Mouse (Mus musculus) hindbrain, postnatal 0 days (tissue): ENCODE data around the gene Slc25a36. TPM values are rescaled to one million over a fixed set of nuclear protein-coding genes. Genes with fewer than 3 reads are reported as not detected.

ENCODE experiments used
- ATAC-seq: fragments of 200-750 bp; cut with Nextera tagmentation; 2 replicates; pipeline ENCODE4 v1.8.0; 2017; ENCODE audit warnings: mild to moderate bottlenecking, moderate TSS enrichment, moderate library complexity
- DNase-seq: peaks from one replicate; pipeline ENCODE4 v3.0.0-alpha.2; 2015; ENCODE audit warnings: low spot score
- H3K27ac ChIP-seq: fragments of 300-500 bp; sonication (generic); 2 replicates; pipeline ENCODE4 v1.5.1; 2014; ENCODE audit warnings: mild to moderate bottlenecking
- H3K27me3 ChIP-seq: fragments of 300-500 bp; sonication (generic); 2 replicates; pipeline ENCODE4 v1.6.1; 2014; ENCODE audit warnings: low read length, mixed read lengths; ENCODE audit not compliant: insufficient read depth
- H3K36me3 ChIP-seq: fragments of 300-500 bp; sonication (generic); 2 replicates; pipeline ENCODE4 v1.6.1; 2014; ENCODE audit warnings: low read length, mixed read lengths; ENCODE audit not compliant: insufficient read depth
- H3K4me1 ChIP-seq: fragments of 300-500 bp; sonication (generic); 2 replicates; pipeline ENCODE4 v1.6.1; 2014; ENCODE audit warnings: antibody characterized with exemption, low read length, mixed read lengths; ENCODE audit not compliant: insufficient read depth
- H3K4me2 ChIP-seq: fragments of 300-500 bp; sonication (generic); 2 replicates; pipeline ENCODE4 v1.6.1; 2014; ENCODE audit warnings: low read depth, mild to moderate bottlenecking, low read length, moderate library complexity, mixed read lengths
- H3K4me3 ChIP-seq: fragments of 300-500 bp; sonication (generic); 2 replicates; pipeline ENCODE4 v1.5.1; 2014; ENCODE audit warnings: low read length
- H3K9ac ChIP-seq: fragments of 300-500 bp; sonication (generic); replicated peaks from 2 replicates; pipeline ENCODE4 v1.6.1; 2014; ENCODE audit warnings: mild to moderate bottlenecking, low read length, moderate library complexity, mixed read lengths
- H3K9me3 ChIP-seq: fragments of 300-500 bp; sonication (generic); 2 replicates; pipeline ENCODE4 v1.6.1; 2016; ENCODE audit warnings: low read length, mixed read lengths
- CTCF ChIP-seq: IDR thresholded peaks from 2 replicates; pipeline ENCODE4 v1.5.1; 2016; ENCODE audit warnings: antibody characterized with exemption, control low read depth, low read depth
- WGBS: fragments of 180-500 bp; shearing (Covaris S2); extraction: QIAGEN DNeasy Blood & Tissue Kit; methylation state at CpG from one replicate; pipeline ENCODE4 v1.1.7; 2014; 5-methylcytosine and 5-hydroxymethylcytosine counted together
- polyA plus RNA-seq: library from polyadenylated mRNA; unstranded; fragments of >200 nt; fragmentation: Nextera tagmentation; extraction: Ambion mirVana; gene quantifications from 2 replicates; pipeline ENCODE4 v1.2.1, GENCODE M21; 2015
- total RNA-seq: library from RNA; depleted of rRNA; stranded (reverse); fragments of >200 nt; gene quantifications from 2 replicates; pipeline ENCODE4 v1.2.3, GENCODE M21; 2014; rRNA removed

Gene Slc25a36
- total and polyA plus RNA-seq, 2 experiments from 2014 or later = 68.8 to 97.4 TPM

DNA sequence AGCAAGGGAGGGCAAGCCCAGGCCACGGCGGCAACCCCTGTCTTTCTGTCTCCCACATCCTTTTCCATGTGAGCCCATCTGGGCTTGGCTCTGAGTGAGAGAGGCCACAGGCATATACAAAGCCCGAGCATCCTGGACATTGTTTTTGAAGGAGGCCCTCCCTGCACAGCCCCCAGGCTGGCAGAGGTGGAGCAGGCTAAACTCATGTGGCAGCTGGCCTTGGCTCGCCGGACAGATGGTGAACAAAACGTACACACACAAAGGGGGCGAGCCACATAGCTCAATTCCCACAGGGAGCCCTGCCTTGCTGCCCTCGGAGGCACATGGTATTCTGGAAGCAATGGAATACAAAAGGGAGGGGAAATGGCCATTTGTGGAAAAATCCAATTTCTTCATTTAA is 59.8 kb downstream of the Slc25a36 start:
- H3K4me1 ChIP-seq = peaks cover 4% of the 10 kb centered on the region; the same call in 1 of the 2 replicates
- DNase-seq (peak; percentile 70), ATAC-seq (peak; percentile 77)
- no peak overlapping the region for H3K27ac ChIP-seq
- no peaks in the 10 kb centered on the region for H3K36me3 ChIP-seq
- no peaks in the 10 kb centered on the region for H3K27me3 ChIP-seq
- H3K4me2 ChIP-seq = no peak overlapping the region
- TF ChIP-seq CTCF = no peak
- WGBS = 23% methylated on average over 8 of the region's 8 CpGs
- H3K9me3 ChIP-seq = no peaks in the 10 kb centered on the region
- H3K9ac ChIP-seq = no peak overlapping the region
- no peak overlapping the region for H3K4me3 ChIP-seq

DNA sequence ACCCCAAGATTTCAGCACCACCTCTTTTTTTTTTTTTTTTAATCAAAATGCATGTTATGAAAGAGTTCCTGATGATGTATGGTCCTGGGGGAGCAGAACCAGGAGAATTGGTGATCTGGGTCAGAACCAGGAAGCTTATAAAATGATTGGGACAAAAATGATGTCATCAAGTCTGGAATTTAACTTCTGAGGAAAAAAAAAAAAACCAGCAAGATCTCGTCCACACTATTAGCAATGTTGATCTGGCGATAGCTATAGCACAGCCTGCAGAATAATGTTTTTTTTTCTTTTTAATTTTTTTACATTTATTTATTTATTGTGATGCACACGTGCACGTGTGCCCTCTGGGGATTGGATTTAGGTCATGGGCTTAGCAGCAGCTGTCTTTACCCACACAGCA is 64.7 kb downstream of the Slc25a36 start:
- ATAC-seq (no peak), DNase-seq (no peak)
- no peaks in the 10 kb centered on the region for H3K9me3 ChIP-seq
- 86% methylated on average over 4 of the region's 4 CpGs for WGBS
- H3K36me3 ChIP-seq = no peaks in the 10 kb centered on the region
- no peak overlapping the region for H3K27ac ChIP-seq
- TF ChIP-seq CTCF = no peak
- H3K4me2 ChIP-seq = no peak overlapping the region
- no peak overlapping the region for H3K4me3 ChIP-seq
- H3K4me1 ChIP-seq = 0 out of 2 replicates have a peak, but pooled peaks cover 3% of the 10 kb centered on the region
- H3K9ac ChIP-seq = no peak overlapping the region
- H3K27me3 ChIP-seq = no peaks in the 10 kb centered on the region

DNA sequence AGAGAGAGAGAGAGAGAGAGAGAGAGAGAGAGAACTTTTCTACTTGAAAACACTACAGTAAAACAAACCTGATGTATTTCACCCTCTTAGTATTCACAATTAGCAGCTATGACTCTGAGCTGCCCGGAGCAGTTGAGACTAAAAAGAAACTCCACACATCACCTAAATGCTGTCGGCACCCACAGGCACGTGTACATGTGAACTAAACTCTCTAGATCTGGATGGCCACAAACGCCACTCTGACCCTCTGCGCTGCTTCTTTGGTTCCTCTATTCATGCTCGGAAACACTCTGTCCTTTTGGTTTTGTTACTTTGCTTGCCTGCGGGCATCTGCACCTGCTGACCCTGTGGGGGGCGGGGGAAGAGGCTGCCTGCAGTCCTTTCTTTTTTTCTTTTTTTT is 69.3 kb downstream of the Slc25a36 start:
- TF ChIP-seq CTCF = no peak
- ATAC-seq (no peak), DNase-seq (no peak)
- Histone ChIP-seq H3K27me3 (no peaks in the 10 kb centered on the region), H3K4me1 (no peaks in the 10 kb centered on the region), H3K4me2 (no peak overlapping the region), H3K27ac (no peak overlapping the region), H3K9ac (no peak overlapping the region), H3K4me3 (no peak overlapping the region), H3K9me3 (no peaks in the 10 kb centered on the region), H3K36me3 (no peaks in the 10 kb centered on the region)
- 63% methylated on average over 8 of the region's 8 CpGs for WGBS

DNA sequence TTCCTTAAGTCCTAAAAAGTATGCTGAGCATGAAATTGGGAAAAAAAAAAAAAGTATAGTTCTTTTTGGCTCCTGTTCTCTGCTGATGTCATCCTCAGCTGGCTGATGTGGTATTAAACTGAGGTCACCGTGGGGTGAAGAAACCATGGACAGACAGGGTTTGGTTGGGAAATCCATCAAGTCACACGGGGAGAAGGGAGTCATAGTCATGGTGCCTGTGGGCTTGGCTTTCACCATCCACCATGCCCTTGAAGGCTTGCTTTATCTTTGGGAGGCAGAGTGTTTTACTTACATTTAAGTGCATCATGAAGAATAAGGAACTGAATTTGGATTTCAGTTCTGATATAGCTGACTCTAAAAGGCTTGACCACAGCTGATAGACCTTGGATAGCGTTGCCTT is 72.9 kb downstream of the Slc25a36 start:
- WGBS = 87% methylated on average over 3 of the region's 3 CpGs
- ATAC-seq = no peak
- TF ChIP-seq CTCF = no peak

DNA sequence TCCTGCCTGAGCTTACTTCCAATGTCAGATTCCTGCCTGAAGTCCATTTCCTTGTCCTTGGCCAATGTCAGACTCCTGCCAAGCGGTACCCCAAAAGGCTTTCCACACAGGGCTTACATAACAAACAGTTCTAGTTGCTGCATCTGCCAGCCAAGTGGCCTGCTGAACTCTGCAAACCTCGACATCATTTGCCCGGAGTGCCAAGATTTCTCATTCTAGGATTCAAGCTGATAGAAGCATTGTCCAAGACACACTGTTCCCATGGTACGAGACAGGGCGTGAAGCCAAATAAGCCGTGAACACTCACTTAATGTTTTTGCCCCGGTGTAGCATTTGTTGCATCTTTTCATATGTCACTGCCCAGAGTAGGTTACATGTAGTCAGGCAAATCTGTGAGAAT is 74.3 kb downstream of the Slc25a36 start:
- WGBS = 40% methylated on average over 7 of the region's 7 CpGs

More for the DNA sequence above, 72.9 kb downstream of the Slc25a36 start:
- Histone ChIP-seq H3K4me2 (no peak overlapping the region), H3K9me3 (no peaks in the 10 kb centered on the region), H3K27me3 (no peaks in the 10 kb centered on the region), H3K27ac (no peak overlapping the region), H3K9ac (no peak overlapping the region), H3K4me3 (no peak overlapping the region), H3K4me1 (no peaks in the 10 kb centered on the region), H3K36me3 (no peaks in the 10 kb centered on the region)
- no peak for DNase-seq

DNA sequence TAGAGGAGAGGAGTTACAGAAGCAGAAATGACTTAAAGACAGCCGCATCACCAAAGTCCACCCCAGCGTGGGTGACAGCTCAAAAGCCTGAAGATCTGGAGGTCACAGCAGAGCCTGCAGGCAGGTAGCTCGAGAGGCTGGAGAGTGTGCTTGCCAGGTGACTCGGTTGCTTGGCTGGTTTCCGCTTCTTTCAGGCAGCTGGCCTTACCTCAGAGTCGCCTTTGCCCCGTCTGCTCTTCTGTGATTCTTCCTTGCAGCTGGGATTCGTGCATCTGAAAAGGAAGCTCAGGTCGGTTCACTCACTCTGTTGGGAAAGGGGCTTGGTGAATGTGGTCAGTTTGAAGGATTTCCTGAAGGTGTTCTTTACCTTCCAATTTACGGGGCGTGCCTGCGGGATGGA is 83.6 kb downstream of the Slc25a36 start:
- H3K27ac ChIP-seq = no peak overlapping the region
- H3K4me3 ChIP-seq = no peak overlapping the region
- H3K36me3 ChIP-seq = no peaks in the 10 kb centered on the region
- no peak overlapping the region for H3K4me2 ChIP-seq
- no peak for ATAC-seq
- H3K27me3 ChIP-seq = no peaks in the 10 kb centered on the region
- H3K9me3 ChIP-seq = no peaks in the 10 kb centered on the region
- no peak for DNase-seq
- H3K9ac ChIP-seq = no peak overlapping the region
- no peak for TF ChIP-seq CTCF
- H3K4me1 ChIP-seq = no peaks in the 10 kb centered on the region
- 83% methylated on average over 12 of the region's 12 CpGs for WGBS

More for the DNA sequence above, 74.3 kb downstream of the Slc25a36 start:
- Histone ChIP-seq H3K9ac (no peak overlapping the region), H3K9me3 (no peaks in the 10 kb centered on the region), H3K27me3 (no peaks in the 10 kb centered on the region), H3K4me2 (no peak overlapping the region), H3K27ac (no peak overlapping the region), H3K36me3 (no peaks in the 10 kb centered on the region), H3K4me1 (no peaks in the 10 kb centered on the region), H3K4me3 (no peak overlapping the region)
- no peak for TF ChIP-seq CTCF
- DNase-seq = peak; percentile 51
- ATAC-seq = no peak

DNA sequence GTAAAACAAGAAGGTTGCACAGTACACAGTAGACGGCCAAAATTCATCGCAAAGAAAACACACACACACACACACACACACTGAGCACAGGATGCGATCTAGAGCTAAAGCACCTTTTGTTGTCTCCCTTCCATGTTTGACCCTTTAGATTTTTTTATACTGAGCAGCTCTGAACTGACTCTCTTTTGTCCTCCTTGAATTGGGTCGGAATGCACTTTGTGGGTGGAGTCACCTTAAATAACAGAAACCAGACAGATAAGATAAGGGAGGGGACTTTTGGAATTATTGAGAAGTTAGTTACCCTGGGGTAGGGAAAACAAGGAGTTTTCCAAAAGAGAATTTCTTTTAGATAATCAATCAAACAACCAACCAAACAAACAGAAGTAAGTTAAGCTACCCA is 85.0 kb downstream of the Slc25a36 start:
- no peaks in the 10 kb centered on the region for H3K36me3 ChIP-seq
- no peak overlapping the region for H3K9ac ChIP-seq
- TF ChIP-seq CTCF = no peak
- H3K9me3 ChIP-seq = no peaks in the 10 kb centered on the region
- H3K4me3 ChIP-seq = no peak overlapping the region
- no peak overlapping the region for H3K4me2 ChIP-seq
- WGBS = 88% methylated on average over 4 of the region's 4 CpGs
- H3K27ac ChIP-seq = no peak overlapping the region
- no peaks in the 10 kb centered on the region for H3K27me3 ChIP-seq
- no peaks in the 10 kb centered on the region for H3K4me1 ChIP-seq
- no peak for DNase-seq
- ATAC-seq = no peak

Other genes starting within 250 kb of the Slc25a36 start
- 24.1 and 28.9 TPM in 2 replicates for gene Pxylp1, start 218.5 kb downstream of the Slc25a36 start, total RNA-seq
- 23.2 and 23.4 TPM in 2 replicates for gene Pxylp1, start 218.5 kb downstream of the Slc25a36 start, polyA plus RNA-seq
- gene Spsb4, start 92.3 kb downstream of the Slc25a36 start, total RNA-seq = 67.1 and 82.8 TPM in 2 replicates
- 36.2 and 37.2 TPM in 2 replicates for gene Spsb4, start 92.3 kb downstream of the Slc25a36 start, polyA plus RNA-seq